Mouse (Mus musculus): ENCODE results near the gene Xylt1. TPM values are rescaled to one million over a fixed set of nuclear protein-coding genes. Genes with fewer than 3 reads are reported as not detected.

Gene Xylt1
- total RNA-seq, 1 experiment from 2014 or later: 30.0 TPM

DNA sequence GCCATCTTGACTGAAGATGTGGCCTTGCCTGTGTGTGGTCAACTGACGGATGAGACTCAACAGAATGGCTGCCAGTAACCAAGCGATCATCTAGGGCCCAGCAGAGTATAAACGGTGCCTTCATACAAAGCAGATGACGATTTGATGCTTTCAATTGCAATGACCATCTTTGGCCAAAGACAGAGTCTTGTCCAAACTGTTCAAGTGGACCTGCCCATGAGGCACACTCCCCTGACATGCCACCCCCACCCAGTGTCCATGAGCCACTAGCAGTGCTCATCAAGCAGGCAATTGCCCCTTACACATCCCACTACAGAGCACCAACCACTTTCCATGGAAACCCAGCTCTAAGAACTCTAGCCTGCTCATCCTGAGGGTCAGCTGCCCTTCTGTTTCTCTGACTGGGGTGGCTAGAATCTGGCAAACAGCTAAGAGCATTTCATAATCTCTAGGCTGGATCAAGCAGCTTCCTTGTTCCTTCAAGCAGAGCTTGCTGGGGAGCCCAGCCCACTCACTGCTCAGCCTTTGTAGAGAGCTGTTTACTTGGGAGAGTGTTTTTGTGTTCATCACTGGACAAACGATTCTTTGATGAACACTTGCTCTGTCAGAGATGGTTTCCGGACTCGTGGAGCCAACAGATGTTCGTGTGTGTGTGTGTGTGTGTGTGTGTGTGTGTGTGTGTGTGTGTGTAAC is 114.0 kb downstream of the Xylt1 start:
- peak; percentile 81 for ATAC-seq (replicated peaks; ENCODE audit: insufficient number of reproducible peaks, low FRiP score, low TSS enrichment, poor library complexity, severe bottlenecking)

DNA sequence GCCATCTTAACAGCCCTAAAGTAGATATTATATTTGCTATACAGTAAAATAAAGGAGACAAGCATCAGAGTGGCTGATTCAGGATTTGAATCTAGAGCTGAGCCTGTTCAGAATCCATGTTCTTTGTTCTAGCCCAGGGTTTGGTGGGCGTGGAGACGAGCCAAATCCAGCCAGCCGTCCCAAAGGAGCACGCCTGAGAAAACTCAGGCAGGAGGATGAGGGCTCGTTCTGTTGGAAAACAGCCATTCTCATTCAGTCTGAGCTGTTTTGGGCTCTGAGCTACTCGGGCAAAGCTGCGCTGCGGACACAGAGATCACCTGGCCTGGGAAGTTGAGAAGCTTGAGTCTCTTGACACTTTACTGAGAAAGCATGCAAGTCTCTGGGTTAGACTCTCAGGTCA is 115.0 kb downstream of the Xylt1 start:
- no peak for ATAC-seq (replicated peaks; ENCODE audit: insufficient number of reproducible peaks, low FRiP score, low TSS enrichment, poor library complexity, severe bottlenecking)

DNA sequence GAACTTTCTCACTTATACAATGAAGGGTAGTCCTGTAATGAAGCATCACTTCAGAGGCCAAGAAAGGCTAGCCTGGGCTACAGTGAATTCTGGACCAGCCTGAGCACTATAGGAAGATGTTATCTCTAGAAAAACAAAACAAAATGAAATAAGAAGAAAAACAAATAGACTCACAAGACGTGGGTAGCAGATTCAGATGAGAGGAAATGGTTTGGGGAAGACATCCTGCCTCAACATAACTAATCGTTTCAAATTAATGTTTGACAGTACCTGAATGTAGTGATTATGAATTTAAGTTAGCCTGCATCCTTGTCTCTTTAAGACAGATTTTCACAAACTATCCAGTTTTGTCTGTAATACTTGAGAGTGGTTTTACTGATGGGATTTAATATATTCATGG is 117.4 kb downstream of the Xylt1 start:
- no peak for ATAC-seq (replicated peaks; ENCODE audit: insufficient number of reproducible peaks, low FRiP score, low TSS enrichment, poor library complexity, severe bottlenecking)

DNA sequence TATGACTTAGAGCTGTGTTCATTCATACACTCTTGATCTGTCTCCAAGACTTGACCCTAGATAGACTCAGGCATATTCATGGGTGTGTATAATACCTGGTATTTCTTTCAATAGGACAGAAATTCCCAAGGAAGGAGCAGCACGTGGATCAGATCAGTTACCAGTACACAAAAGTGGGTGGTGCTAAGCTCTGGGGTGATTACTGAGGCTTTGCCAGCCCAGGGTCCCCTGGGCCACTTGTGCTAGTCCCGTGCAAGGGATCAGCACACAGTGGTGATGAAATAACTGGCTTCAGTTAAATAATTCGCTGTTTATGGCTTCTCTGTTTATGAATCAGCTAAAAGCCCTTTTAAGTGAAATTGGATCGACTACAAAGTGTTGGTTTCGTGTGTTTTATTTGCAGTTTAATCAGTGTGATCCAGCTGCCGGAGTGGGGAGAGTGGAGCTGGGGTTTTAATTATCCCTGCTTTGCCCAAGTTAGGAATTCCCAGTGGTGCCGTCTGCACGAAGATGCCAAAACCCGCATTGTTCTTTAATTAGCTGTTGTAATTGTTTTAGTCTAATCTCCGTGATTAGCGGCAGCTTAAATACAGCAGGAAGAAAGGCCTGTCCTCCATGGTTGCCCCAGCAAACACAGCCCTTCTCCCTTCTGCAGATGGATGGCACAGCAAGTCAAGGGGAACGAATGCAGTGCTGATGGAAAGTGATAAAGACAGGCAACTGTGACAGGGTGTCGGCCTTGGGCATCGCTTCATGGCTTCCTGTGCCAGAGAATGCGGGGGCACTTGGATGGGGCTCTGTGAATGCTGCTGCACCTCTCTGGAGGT is 120.8 kb downstream of the Xylt1 start:
- ATAC-seq (replicated peaks; ENCODE audit: insufficient number of reproducible peaks, low FRiP score, low TSS enrichment, poor library complexity, severe bottlenecking): no peak

DNA sequence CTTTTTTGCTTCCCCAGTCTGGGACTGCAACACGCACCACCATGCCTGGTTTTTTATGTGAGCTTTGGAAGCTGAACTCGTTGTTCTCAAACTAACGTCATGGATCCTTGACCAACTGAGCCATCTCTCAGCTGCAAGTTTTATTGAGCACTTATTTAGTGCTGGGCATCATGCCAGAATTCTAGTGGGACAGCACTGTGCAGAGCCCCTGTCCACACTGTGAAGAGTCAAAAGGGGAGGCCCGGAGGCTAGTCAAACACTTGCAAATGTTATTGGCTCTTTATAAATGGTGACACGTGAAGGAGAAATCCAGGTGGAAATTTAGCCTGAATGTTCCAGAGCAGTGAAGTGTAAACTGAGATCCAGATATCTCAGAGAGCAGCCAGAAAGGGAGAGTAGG is 121.6 kb downstream of the Xylt1 start:
- no peak for ATAC-seq (replicated peaks; ENCODE audit: insufficient number of reproducible peaks, low FRiP score, low TSS enrichment, poor library complexity, severe bottlenecking)

DNA sequence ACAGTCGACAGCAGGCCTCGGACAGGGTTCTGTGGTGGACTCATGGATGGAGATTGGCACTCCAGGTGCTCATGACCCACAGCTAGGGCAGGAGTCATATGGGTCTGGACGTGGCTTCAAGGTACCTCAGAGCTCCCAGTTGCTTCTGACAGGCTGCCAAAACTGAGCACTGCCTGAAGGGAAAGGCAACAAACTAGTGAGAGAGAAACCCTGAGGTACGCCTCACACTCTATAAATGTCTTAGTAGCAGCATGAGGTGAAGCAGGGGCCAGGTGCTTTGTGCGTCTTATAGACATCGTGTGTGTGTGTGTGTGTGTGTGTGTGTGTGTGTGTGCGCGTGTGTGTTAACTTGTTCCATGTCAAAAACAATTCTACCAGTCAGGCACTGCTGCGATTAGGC is 122.9 kb downstream of the Xylt1 start:
- no peak for ATAC-seq (replicated peaks; ENCODE audit: insufficient number of reproducible peaks, low FRiP score, low TSS enrichment, poor library complexity, severe bottlenecking)

- no peak for ATAC-seq (replicated peaks; ENCODE audit: insufficient number of reproducible peaks, low FRiP score, low TSS enrichment, poor library complexity, severe bottlenecking)
Measured at GRCm38 (mm10) chr7:117505791-117506190, 125.0 kb downstream of the Xylt1 start.

GRCm38 (mm10) chr7:117507351-117507750 is 126.6 kb downstream of the Xylt1 start:
- ATAC-seq (replicated peaks; ENCODE audit: insufficient number of reproducible peaks, low FRiP score, low TSS enrichment, poor library complexity, severe bottlenecking): no peak

DNA sequence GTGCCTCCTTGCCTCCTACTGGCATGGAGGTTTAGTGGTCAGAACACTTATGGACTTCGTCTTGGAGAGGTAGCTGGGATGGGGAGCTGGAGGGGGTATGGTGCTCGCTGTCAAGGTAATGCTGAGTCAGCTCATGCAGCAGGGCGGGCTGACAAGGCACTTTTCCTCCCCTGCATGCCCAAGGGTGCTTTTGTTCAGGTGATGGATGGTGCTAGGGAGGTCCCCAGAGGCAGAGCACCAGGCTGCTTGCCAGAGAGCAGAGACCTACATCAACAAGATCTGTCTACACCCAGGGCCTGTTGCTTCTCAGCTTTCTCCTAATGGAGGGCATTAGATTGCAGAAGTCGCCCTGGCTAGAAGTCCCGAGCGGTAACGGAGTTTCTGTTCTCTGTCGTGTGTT is 127.3 kb downstream of the Xylt1 start:
- ATAC-seq (replicated peaks; ENCODE audit: insufficient number of reproducible peaks, low FRiP score, low TSS enrichment, poor library complexity, severe bottlenecking): no peak

DNA sequence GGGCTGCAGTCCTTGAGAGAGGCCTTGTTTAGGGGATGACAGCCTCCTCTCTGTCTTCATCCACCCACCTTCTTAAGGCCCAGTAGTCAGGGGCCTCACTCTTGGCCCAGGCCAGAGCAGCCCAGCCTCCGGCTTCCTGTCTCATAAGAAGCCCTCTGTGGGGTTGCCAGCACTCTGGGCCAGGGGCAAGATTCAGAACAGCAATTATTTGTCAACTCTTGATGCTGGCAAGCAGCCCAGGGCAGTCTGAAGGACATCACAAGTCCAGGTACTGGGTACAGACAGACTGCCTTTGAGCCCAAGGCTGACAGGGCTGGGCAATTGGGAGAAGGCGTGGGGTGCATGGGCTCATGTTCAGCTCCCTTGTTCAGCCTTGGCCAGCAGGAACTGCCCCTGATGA is 129.3 kb downstream of the Xylt1 start:
- ATAC-seq (replicated peaks; ENCODE audit: insufficient number of reproducible peaks, low FRiP score, low TSS enrichment, poor library complexity, severe bottlenecking): no peak

GRCm38 (mm10) chr7:117512301-117512700 is 131.5 kb downstream of the Xylt1 start:
- no peak for ATAC-seq (replicated peaks; ENCODE audit: insufficient number of reproducible peaks, low FRiP score, low TSS enrichment, poor library complexity, severe bottlenecking)

GRCm38 (mm10) chr7:117515794-117516193 is 135.0 kb downstream of the Xylt1 start:
- ATAC-seq (replicated peaks; ENCODE audit: insufficient number of reproducible peaks, low FRiP score, low TSS enrichment, poor library complexity, severe bottlenecking): no peak

DNA sequence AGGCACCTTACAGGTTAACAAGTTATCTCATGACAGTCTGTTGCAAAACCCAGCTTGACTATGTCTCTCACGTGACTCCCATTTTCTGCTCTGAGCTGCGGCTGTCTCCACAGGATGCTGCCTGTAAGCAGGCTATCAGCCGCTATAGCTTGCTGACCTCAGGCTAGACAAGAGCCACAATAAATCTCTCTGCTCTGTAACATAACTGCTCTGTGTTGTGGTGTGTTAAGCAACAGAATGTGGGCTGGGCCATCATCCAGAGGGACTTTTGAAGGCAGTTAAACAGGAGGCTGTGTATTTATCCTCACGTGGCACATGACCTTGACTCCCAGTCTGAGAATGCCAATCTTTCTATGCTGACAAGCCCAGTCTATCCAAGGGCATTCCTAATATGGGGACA is 136.1 kb downstream of the Xylt1 start:
- ATAC-seq (replicated peaks; ENCODE audit: insufficient number of reproducible peaks, low FRiP score, low TSS enrichment, poor library complexity, severe bottlenecking): no peak

GRCm38 (mm10) chr7:117521369-117521768 is 140.6 kb downstream of the Xylt1 start:
- peak; percentile 71 for ATAC-seq (replicated peaks; ENCODE audit: insufficient number of reproducible peaks, low FRiP score, low TSS enrichment, poor library complexity, severe bottlenecking)

- ATAC-seq (replicated peaks; ENCODE audit: insufficient number of reproducible peaks, low FRiP score, low TSS enrichment, poor library complexity, severe bottlenecking): no peak
Measured at GRCm38 (mm10) chr7:117522092-117522635, 141.4 kb downstream of the Xylt1 start.

- ATAC-seq (replicated peaks; ENCODE audit: insufficient number of reproducible peaks, low FRiP score, low TSS enrichment, poor library complexity, severe bottlenecking): no peak
Measured at GRCm38 (mm10) chr7:117524430-117525214, 143.8 kb downstream of the Xylt1 start.

GRCm38 (mm10) chr7:117525678-117526077 is 144.9 kb downstream of the Xylt1 start:
- no peak for ATAC-seq (replicated peaks; ENCODE audit: insufficient number of reproducible peaks, low FRiP score, low TSS enrichment, poor library complexity, severe bottlenecking)

GRCm38 (mm10) chr7:117526570-117526969 is 145.8 kb downstream of the Xylt1 start:
- ATAC-seq (replicated peaks; ENCODE audit: insufficient number of reproducible peaks, low FRiP score, low TSS enrichment, poor library complexity, severe bottlenecking): peak; percentile 49
